Mouse (Mus musculus) myocyte (in vitro differentiated cells): ENCODE measurements around the gene Camk1.

Experiments used
- MYOD1 ChIP-seq, 3 experiments: IDR thresholded peaks; one replicate each; pipeline ENCODE4 v1.6.1; 2011; ENCODE audit warnings: control low read depth in 2 of 3, low read depth in 2 of 3, mild to moderate bottlenecking in 2 of 3, moderate library complexity in 1 of 3; ENCODE audit not compliant: insufficient read length in 2 of 3, control insufficient read depth in 1 of 3
- MYOG ChIP-seq, 3 experiments: IDR thresholded peaks; one replicate each; pipeline ENCODE4 v1.6.1; 2011; ENCODE audit warnings: control low read depth in 2 of 3, low read depth in 2 of 3, mild to moderate bottlenecking in 2 of 3; ENCODE audit not compliant: insufficient read length in 2 of 3, control insufficient read depth in 1 of 3, insufficient read depth in 1 of 3
- POLR2A ChIP-seq: IDR thresholded peaks from one replicate; pipeline ENCODE4 v1.6.1; 2011; ENCODE audit warnings: low read depth, mild to moderate bottlenecking, control low read depth, moderate library complexity; ENCODE audit not compliant: insufficient read length
- TCF12 ChIP-seq: IDR thresholded peaks from one replicate; pipeline ENCODE4 v1.6.1; 2011; ENCODE audit warnings: mild to moderate bottlenecking, control low read depth; ENCODE audit not compliant: poor library complexity, insufficient read depth, severe bottlenecking
- USF1 ChIP-seq: IDR thresholded peaks from one replicate; pipeline ENCODE4 v1.6.1; 2011; ENCODE audit warnings: low read depth, mild to moderate bottlenecking, control low read depth, moderate library complexity

DNA sequence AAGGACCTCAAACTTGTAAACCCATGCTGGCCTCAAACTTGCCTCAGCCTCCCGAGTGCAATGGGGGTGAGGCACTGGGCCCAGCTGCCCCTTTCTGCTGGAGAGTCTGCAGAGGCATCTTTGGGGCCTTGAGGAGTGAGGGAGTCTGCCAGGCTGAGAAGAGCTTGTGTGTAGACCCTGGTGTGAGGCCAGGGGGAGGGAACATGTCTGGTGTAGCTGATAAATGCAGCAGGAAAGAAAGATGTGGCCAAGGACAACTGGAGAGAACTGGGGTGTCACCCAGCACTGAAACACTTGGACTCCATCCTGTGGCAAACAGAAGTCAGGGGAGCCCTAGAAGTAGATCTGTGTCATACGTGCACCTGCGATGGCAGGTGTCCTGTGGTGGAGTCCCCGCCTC lies 29.7 kb upstream of the Camk1 start:
- TF ChIP-seq POLR2A: no peak
- TF ChIP-seq MYOG (IDR thresholded peaks at IDR 0.05; ENCODE audit: control insufficient read depth in 1 of 3, insufficient read depth in 1 of 3, insufficient read length in 2 of 3, low read depth in 2 of 3): no peak
- TF ChIP-seq TCF12: no peak
- TF ChIP-seq USF1: no peak
- TF ChIP-seq MYOD1 (IDR thresholded peaks at IDR 0.05; ENCODE audit: control insufficient read depth in 1 of 3, insufficient read length in 2 of 3, low read depth in 2 of 3): no peak
